Mouse (Mus musculus): ENCODE results near the gene D17H6S53E.

DNA sequence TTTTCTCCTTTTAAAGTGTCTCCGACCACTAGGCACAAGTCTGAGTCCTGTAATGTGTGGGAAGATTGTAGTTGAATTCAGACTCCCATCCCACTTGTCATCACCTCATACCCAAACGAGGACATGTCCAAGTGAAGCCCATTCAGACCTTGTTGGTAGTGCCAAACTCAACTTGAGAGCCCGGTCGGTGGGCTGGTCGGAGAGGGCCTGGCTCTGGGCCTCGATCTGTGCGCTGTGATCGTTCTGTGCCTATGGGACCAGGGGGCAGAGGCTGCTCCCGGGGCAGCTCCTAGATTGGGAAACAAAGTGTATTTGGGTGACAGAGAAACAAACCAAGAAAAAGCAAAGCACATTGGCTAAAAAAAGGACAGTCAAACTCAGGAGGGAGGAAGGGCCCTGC, 26.9 kb downstream of the D17H6S53E start:
- TF ChIP-seq GATA1 (IDR thresholded peaks at IDR 0.05; ENCODE audit: borderline replicate concordance, low read length) (no peak), FLI1 (IDR thresholded peaks at IDR 0.05; ENCODE audit: low read length) (no peak)
